Mouse (Mus musculus) testis, adult 2 months (tissue): ENCODE results near the gene Znrf4.

Experiments
- CTCF ChIP-seq: fragments of 200-500 bp; IDR thresholded peaks from 2 replicates; pipeline ENCODE4 v1.5.1; 2012; ENCODE audit warnings: low read depth, mild to moderate bottlenecking, inconsistent platforms, low read length, moderate library complexity; ENCODE audit not compliant: control insufficient read depth, insufficient read depth, insufficient replicate concordance
- POLR2A ChIP-seq: fragments of 200-500 bp; IDR thresholded peaks from 2 replicates; pipeline ENCODE4 v1.6.1; 2012; ENCODE audit warnings: low read depth, mild to moderate bottlenecking, inconsistent platforms, low read length, moderate library complexity; ENCODE audit not compliant: control insufficient read depth

DNA sequence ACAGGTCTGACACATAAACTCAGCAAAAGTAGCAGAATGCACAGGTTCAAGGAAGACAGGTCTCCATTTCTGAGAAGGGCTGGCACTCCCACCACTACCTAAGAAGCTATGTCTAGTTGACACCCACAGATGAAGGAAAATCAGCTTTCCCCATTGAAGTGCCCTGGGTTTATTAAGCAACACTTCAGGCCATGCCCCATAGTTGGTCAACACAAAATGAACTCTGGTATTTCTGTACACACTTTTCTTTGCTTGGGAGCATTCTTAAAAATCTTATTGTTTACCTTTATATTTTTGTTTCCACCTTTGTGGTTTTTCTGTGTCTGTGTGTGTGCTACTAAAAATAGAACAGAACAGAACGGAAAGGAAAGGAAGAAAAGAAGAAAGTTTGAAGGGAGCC, 47.9 kb upstream of the Znrf4 start:
- no peak for TF ChIP-seq CTCF
- no peak for TF ChIP-seq POLR2A
